Mouse (Mus musculus) mammary gland, adult 2 months (tissue): ENCODE data around the gene Nrp1. TPM values are rescaled to one million over a fixed set of nuclear protein-coding genes. Genes with fewer than 3 reads are reported as not detected.

Experiments
- polyA plus RNA-seq: library from polyadenylated mRNA; depleted of rRNA; stranded (reverse); fragments of >200 nt; gene quantifications from 2 replicates; pipeline ENCODE4 v1.2.3, GENCODE M21; 2012; ENCODE audit warnings: low replicate concordance; rRNA removed

The Nrp1 gene
- 37.4 and 65.3 TPM in 2 replicates for polyA plus RNA-seq

GRCm38 (mm10) chr8:128358406-128358755 lies at the start of gene Nrp1:
Nrp1 (plus strand) TSS chr8:128358604.

